ENCODE assay signal across 8 mouse cellular contexts in genomic region chr4:117887133-117887532, GRCm38 (mm10). TPM values are rescaled to one million over a fixed set of nuclear protein-coding genes. Genes with fewer than 3 reads are reported as not detected.
DNase-seq lines count a peak whose midpoint lies in the region; ATAC-seq and TF ChIP-seq lines count a peak whose summit lies in the region.

Atp6v0b (minus strand) TSS chr4:117887333.

- in situ Hi-C loops in Patski (cut with MboI; ENCODE audit: low pct_unique_long_range_greater_than_20kb) = no loop called here

- peaks cover 37% of the 10 kb centered on the region for H3K36me3 ChIP-seq in hindbrain, embryonic 13.5 days

- peak within 1 kb of the TSS; percentile 71 for H3K27ac ChIP-seq in hindbrain, embryonic 13.5 days

- H3K27me3 ChIP-seq in Patski = no peaks in the 10 kb centered on the region
- no peaks in the 10 kb centered on the region for H3K27me3 ChIP-seq in hindbrain, embryonic 13.5 days

- H3K9ac ChIP-seq in hindbrain, embryonic 13.5 days = peak within 1 kb of the TSS; percentile 97

- H3K4me3 ChIP-seq in hindbrain, embryonic 13.5 days = peak within 1 kb of the TSS; percentile 92

- CTCF ChIA-PET in Patski (lab: Charles Lee) = no interaction called here

- POLR2A ChIA-PET in Patski (lab: Charles Lee) = interaction anchor here (0.7 kb wide), 1 partner anchor 47 kb away, joined by 3 read pairs; no protein-coding TSS in a partner anchor

- TF ChIP-seq CTCF in Patski (IDR thresholded peaks at IDR 0.05) = no peak

- under 1% methylated on average over 37 of the region's 37 CpGs for WGBS in hindbrain, embryonic 13.5 days

- peaks cover 55% of the 10 kb centered on the region for H3K4me1 ChIP-seq in hindbrain, embryonic 13.5 days (replicated peaks)

- DNase-seq in Patski (ENCODE audit: low read depth, low spot score) = peak; percentile 33
- peak; percentile 98 for DNase-seq in cerebellum, postnatal 14 days
- DNase-seq in frontal cortex, postnatal 14 days (ENCODE audit: low spot score in 2 of 2) = peak; percentile 88 to 95
- peak; percentile 89 to 95 for DNase-seq in layer of hippocampus, postnatal 25 days (ENCODE audit: extremely low spot score in 1 of 2, low spot score in 1 of 2)
- DNase-seq in lung, postnatal 25 days (ENCODE audit: low spot score) = peak; percentile 95
- DNase-seq in retina, embryonic 14.5 days (ENCODE audit: low spot score) = peak; percentile 92
- peak; percentile 95 for DNase-seq in thymus, postnatal 4 days

- peak within 1 kb of the TSS; percentile 91 for H3K4me2 ChIP-seq in hindbrain, embryonic 13.5 days

- no peaks in the 10 kb centered on the region for H3K9me3 ChIP-seq in hindbrain, embryonic 13.5 days

- peak; percentile 52 for ATAC-seq in Patski
- peak; percentile 79 for ATAC-seq in hindbrain, embryonic 13.5 days (ENCODE audit: low FRiP score)

RNA-seq across cellular contexts. Expression of gene Atp6v0b, which starts in this region (rescaled TPM):
- polyA plus RNA-seq in Patski (2021) = 236 TPM
- 485 and 492 TPM in 2 replicates for polyA plus RNA-seq in hindbrain, embryonic 13.5 days (2015; fragmentation: Nextera tagmentation; extraction: Ambion mirVana)
- total RNA-seq in layer of hippocampus, postnatal 25 days (2021) = 100 to 1,000 TPM; 429 to 448 TPM

Comparison
In these comparisons a context has a peak if more than half of its experiments do, and no peak if none do; other contexts are left out.
1. Peak in every context shown above with its lines: DNase-seq, ATAC-seq, H3K4me3 ChIP-seq and H3K27ac ChIP-seq.
2. DNase-seq: peak in every context shown above with its lines; median percentile 98 in cerebellum, postnatal 14 days; 95 in lung, postnatal 25 days; 95 in thymus, postnatal 4 days; 92 in layer of hippocampus, postnatal 25 days; 92 in retina, embryonic 14.5 days; 92 in frontal cortex, postnatal 14 days; 33 in Patski.